ENCODE assay signal across 13 mouse cellular contexts in genomic region chr16:17949421-17949877, GRCm38 (mm10). TPM values are rescaled to one million over a fixed set of nuclear protein-coding genes. Genes with fewer than 3 reads are reported as not detected.
A peak's percentile ranks its signal among the peaks of the same experiment; 100 is the strongest.
DNase-seq lines count a peak whose midpoint lies in the region; ATAC-seq lines count a peak whose summit lies in the region.
"Had no signal": no experiment of that assay in that cellular context is flagged by ENCODE, and none has a peak within 500 bp of the region (broad histone marks: within the 10 kb centered on the region; RNA-seq: fewer than 3 reads in every experiment).

No protein-coding gene starts in this region.

- no peak overlapping the region for H3K9ac ChIP-seq in embryonic facial prominence, embryonic 12.5 days
- no peak overlapping the region for H3K9ac ChIP-seq in hindbrain, embryonic 13.5 days
- H3K9ac ChIP-seq: heart, embryonic 12.5 days; limb, embryonic 15.5 days had no signal

- no peak overlapping the region for H3K4me3 ChIP-seq in embryonic facial prominence, embryonic 12.5 days
- no peak overlapping the region for H3K4me3 ChIP-seq in hindbrain, embryonic 13.5 days
- H3K4me3 ChIP-seq: heart, embryonic 12.5 days; limb, embryonic 15.5 days had no signal

- H3K27ac ChIP-seq in embryonic facial prominence, embryonic 12.5 days, result no peak overlapping the region
- H3K27ac ChIP-seq in hindbrain, embryonic 13.5 days, result peak overlapping the region; percentile 64; the same call in 1 of the 2 replicates
- H3K27ac ChIP-seq: kidney, postnatal 0 days; limb, embryonic 15.5 days had no signal

- H3K4me1 ChIP-seq in embryonic facial prominence, embryonic 12.5 days, result no peaks in the 10 kb centered on the region
- H3K4me1 ChIP-seq in hindbrain, embryonic 13.5 days (replicated peaks), result peaks cover 16% of the 10 kb centered on the region
- H3K4me1 ChIP-seq: heart, embryonic 12.5 days; limb, embryonic 15.5 days had no signal

- H3K27me3 ChIP-seq in embryonic facial prominence, embryonic 12.5 days, result no peaks in the 10 kb centered on the region
- H3K27me3 ChIP-seq in hindbrain, embryonic 13.5 days, result 0 out of 2 replicates have a peak, but pooled peaks cover 7% of the 10 kb centered on the region
- H3K27me3 ChIP-seq: heart, embryonic 12.5 days; limb, embryonic 15.5 days had no signal

- peak; percentile 64; the same call in 1 of the 2 replicates for ATAC-seq in embryonic facial prominence, embryonic 12.5 days (ENCODE audit: insufficient number of reproducible peaks, insufficient read depth, low FRiP score, low TSS enrichment)
- ATAC-seq in hindbrain, embryonic 13.5 days (ENCODE audit: low FRiP score), result peak; percentile 75
- ATAC-seq in megakaryocyte-erythroid progenitor cell, adult 5-6 weeks (replicated peaks; ENCODE audit: low FRiP score, low TSS enrichment, poor library complexity, severe bottlenecking), result no peak

- 28% methylated on average over 2 of the region's 2 CpGs for WGBS in embryonic facial prominence, embryonic 12.5 days
- WGBS in hindbrain, embryonic 13.5 days, result 23% methylated on average over 2 of the region's 2 CpGs

- H3K36me3 ChIP-seq in embryonic facial prominence, embryonic 12.5 days, result no peaks in the 10 kb centered on the region
- no peaks in the 10 kb centered on the region for H3K36me3 ChIP-seq in hindbrain, embryonic 13.5 days
- H3K36me3 ChIP-seq: heart, embryonic 12.5 days; limb, embryonic 15.5 days had no signal

- peak; percentile 24 for DNase-seq in thymus, postnatal 0 days (ENCODE audit: low spot score)
- DNase-seq in thymus, postnatal 25 days, result no peak
- DNase-seq in retina, embryonic 14.5 days (ENCODE audit: low spot score), result peak; percentile 78
- no peak for DNase-seq in spleen, adult 18-20 months
- DNase-seq in kidney, adult 11 months, result no peak
- DNase-seq: right cerebral cortex, adult 18-20 months; thymus, postnatal 36 days had no signal

- H3K4me2 ChIP-seq in embryonic facial prominence, embryonic 12.5 days (replicated peaks), result no peak overlapping the region
- H3K4me2 ChIP-seq in hindbrain, embryonic 13.5 days, result no peak overlapping the region
- H3K4me2 ChIP-seq: heart, embryonic 12.5 days; limb, embryonic 15.5 days had no signal

- no peaks in the 10 kb centered on the region for H3K9me3 ChIP-seq in embryonic facial prominence, embryonic 12.5 days
- H3K9me3 ChIP-seq in hindbrain, embryonic 13.5 days, result no peaks in the 10 kb centered on the region
- H3K9me3 ChIP-seq: heart, embryonic 12.5 days; limb, embryonic 15.5 days had no signal

RNA-seq across cellular contexts. Expression of gene Slc25a1, which starts 21.4 kb away (rescaled TPM):
- 50.2 and 51.5 TPM in 2 replicates for polyA plus RNA-seq in thymus, postnatal 0 days (2015; fragmentation: Nextera tagmentation; extraction: Ambion mirVana)
- 88.5 and 89.5 TPM in 2 replicates for polyA plus RNA-seq in embryonic facial prominence, embryonic 12.5 days (2016; fragmentation: Nextera tagmentation; extraction: Ambion mirVana)
- polyA plus RNA-seq in hindbrain, embryonic 13.5 days (2015; fragmentation: Nextera tagmentation; extraction: Ambion mirVana), result 172 and 173 TPM in 2 replicates
- 76.4 and 85.0 TPM in 2 replicates for total RNA-seq in megakaryocyte-erythroid progenitor cell, adult 5-6 weeks (2014; fragmentation: Nextera tagmentation)
- 58.9 and 102 TPM in 2 replicates for total RNA-seq in megakaryocyte-erythroid progenitor cell, adult 5-6 weeks (2017)

RNA-seq across cellular contexts. Expression of gene Vpreb2, which starts 30.8 kb away (rescaled TPM):
- 0.73 and 1.1 TPM in 2 replicates for polyA plus RNA-seq in thymus, postnatal 0 days (2015; fragmentation: Nextera tagmentation; extraction: Ambion mirVana)
- not detected in 2 replicates for polyA plus RNA-seq in embryonic facial prominence, embryonic 12.5 days (2016; fragmentation: Nextera tagmentation; extraction: Ambion mirVana)
- polyA plus RNA-seq in hindbrain, embryonic 13.5 days (2015; fragmentation: Nextera tagmentation; extraction: Ambion mirVana), result not detected in 2 replicates
- 4.0 TPM in 1 of 2 replicates, not detected in the other for total RNA-seq in megakaryocyte-erythroid progenitor cell, adult 5-6 weeks (2014; fragmentation: Nextera tagmentation)
- total RNA-seq in megakaryocyte-erythroid progenitor cell, adult 5-6 weeks (2017), result 3.3 TPM in 1 of 2 replicates, not detected in the other
- polyA plus RNA-seq: heart, embryonic 12.5 days; kidney, postnatal 0 days; limb, embryonic 15.5 days had no signal

RNA-seq across cellular contexts. Expression of gene Gsc2, which starts 34.6 kb away (rescaled TPM):
- polyA plus RNA-seq in thymus, postnatal 0 days (2015; fragmentation: Nextera tagmentation; extraction: Ambion mirVana), result 0.18 TPM in 1 of 2 replicates, not detected in the other
- not detected in 2 replicates for polyA plus RNA-seq in embryonic facial prominence, embryonic 12.5 days (2016; fragmentation: Nextera tagmentation; extraction: Ambion mirVana)
- polyA plus RNA-seq in hindbrain, embryonic 13.5 days (2015; fragmentation: Nextera tagmentation; extraction: Ambion mirVana), result 0.94 and 1.1 TPM in 2 replicates
- not detected in 2 replicates for total RNA-seq in megakaryocyte-erythroid progenitor cell, adult 5-6 weeks (2014; fragmentation: Nextera tagmentation)
- total RNA-seq in megakaryocyte-erythroid progenitor cell, adult 5-6 weeks (2017), result not detected in 2 replicates
- polyA plus RNA-seq: heart, embryonic 12.5 days; limb, embryonic 15.5 days had no signal

RNA-seq across cellular contexts. Expression of gene Ess2, which starts 38.3 kb away (rescaled TPM):
- 32.7 and 38.8 TPM in 2 replicates for polyA plus RNA-seq in thymus, postnatal 0 days (2015; fragmentation: Nextera tagmentation; extraction: Ambion mirVana)
- polyA plus RNA-seq in embryonic facial prominence, embryonic 12.5 days (2016; fragmentation: Nextera tagmentation; extraction: Ambion mirVana), result 50.7 and 54.0 TPM in 2 replicates
- 47.8 and 53.9 TPM in 2 replicates for polyA plus RNA-seq in hindbrain, embryonic 13.5 days (2015; fragmentation: Nextera tagmentation; extraction: Ambion mirVana)
- 21.1 and 23.2 TPM in 2 replicates for total RNA-seq in megakaryocyte-erythroid progenitor cell, adult 5-6 weeks (2014; fragmentation: Nextera tagmentation)
- 16.6 and 21.0 TPM in 2 replicates for total RNA-seq in megakaryocyte-erythroid progenitor cell, adult 5-6 weeks (2017)

RNA-seq across cellular contexts. Expression of gene Tssk2, which starts 51.0 kb away (rescaled TPM):
- polyA plus RNA-seq in thymus, postnatal 0 days (2015; fragmentation: Nextera tagmentation; extraction: Ambion mirVana), result not detected in 2 replicates
- polyA plus RNA-seq in embryonic facial prominence, embryonic 12.5 days (2016; fragmentation: Nextera tagmentation; extraction: Ambion mirVana), result 0.12 TPM in 1 of 2 replicates, not detected in the other
- polyA plus RNA-seq in hindbrain, embryonic 13.5 days (2015; fragmentation: Nextera tagmentation; extraction: Ambion mirVana), result not detected in 2 replicates
- total RNA-seq in megakaryocyte-erythroid progenitor cell, adult 5-6 weeks (2014; fragmentation: Nextera tagmentation), result not detected in 2 replicates
- 0.47 TPM in 1 of 2 replicates, not detected in the other for total RNA-seq in megakaryocyte-erythroid progenitor cell, adult 5-6 weeks (2017)
- polyA plus RNA-seq: heart, embryonic 12.5 days; kidney, postnatal 0 days; limb, embryonic 15.5 days had no signal

Comparison
In these comparisons a context has a peak if more than half of its experiments do, and no peak if none do; other contexts are left out.
1. DNase-seq: peak in thymus, postnatal 0 days (single experiment) and retina, embryonic 14.5 days (single experiment); none in thymus, postnatal 25 days (single experiment), spleen, adult 18-20 months (0 of 2) and kidney, adult 11 months (single experiment).